Mouse (Mus musculus) thymus, postnatal 25 days (tissue): ENCODE measurements at regions not wholly inside any gene's neighbourhood (a gene's known extent, or its start where the extent isn't known, plus 50 kb on each side); places are given as distances from the start of the nearest gene placed in this dataset.

Experiments used
- DNase-seq: peaks from one replicate; pipeline ENCODE4 v3.0.0; 2022

GRCm38 (mm10) chr12:106764516-106764915, 723.9 kb upstream of the 3110018I06Rik start:
- DNase-seq: no peak

GRCm38 (mm10) chr12:106773536-106773935, 714.9 kb upstream of the 3110018I06Rik start:
- DNase-seq: no peak

DNA sequence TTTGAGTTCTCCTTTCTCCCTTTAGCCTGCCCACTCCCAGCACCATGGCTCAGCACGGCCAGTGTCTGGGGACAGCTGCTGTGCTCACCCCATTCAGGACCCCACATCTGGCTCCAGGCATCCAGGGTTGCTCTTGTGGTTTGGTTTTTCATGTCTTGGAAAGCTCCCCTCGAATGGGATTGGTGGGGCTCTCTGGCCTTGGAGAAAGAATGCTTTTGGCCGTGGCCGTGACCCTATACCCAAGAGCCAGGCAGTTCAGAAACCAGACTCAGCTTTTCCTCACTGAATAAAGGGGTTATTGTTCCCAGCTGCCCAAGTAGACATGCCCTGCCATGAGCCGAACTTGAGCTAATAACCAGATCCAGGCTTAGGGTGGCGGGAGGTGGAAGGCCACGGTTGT, 691.8 kb upstream of the 3110018I06Rik start:
- no peak for DNase-seq

GRCm38 (mm10) chr12:106819736-106820135, 668.7 kb upstream of the 3110018I06Rik start:
- DNase-seq: no peak

DNA sequence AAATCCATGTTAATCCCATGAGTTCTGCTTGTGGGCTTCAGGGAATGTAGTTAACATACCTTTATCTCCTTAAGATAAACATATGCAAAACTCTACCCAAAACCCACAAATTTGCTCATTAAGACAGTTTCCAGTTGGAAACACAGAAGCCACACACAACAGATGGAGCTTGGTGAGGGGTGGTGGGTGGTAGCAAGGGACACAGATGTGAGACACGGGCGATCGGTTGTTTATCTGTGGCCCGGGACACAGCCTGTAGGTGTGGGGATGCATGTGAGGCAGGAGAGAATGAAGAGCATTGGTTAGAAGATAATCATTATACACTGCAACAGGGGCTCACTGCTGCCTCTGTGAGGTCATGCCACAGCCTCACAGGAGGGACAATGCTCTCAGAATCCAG, 666.1 kb upstream of the 3110018I06Rik start:
- no peak for DNase-seq

DNA sequence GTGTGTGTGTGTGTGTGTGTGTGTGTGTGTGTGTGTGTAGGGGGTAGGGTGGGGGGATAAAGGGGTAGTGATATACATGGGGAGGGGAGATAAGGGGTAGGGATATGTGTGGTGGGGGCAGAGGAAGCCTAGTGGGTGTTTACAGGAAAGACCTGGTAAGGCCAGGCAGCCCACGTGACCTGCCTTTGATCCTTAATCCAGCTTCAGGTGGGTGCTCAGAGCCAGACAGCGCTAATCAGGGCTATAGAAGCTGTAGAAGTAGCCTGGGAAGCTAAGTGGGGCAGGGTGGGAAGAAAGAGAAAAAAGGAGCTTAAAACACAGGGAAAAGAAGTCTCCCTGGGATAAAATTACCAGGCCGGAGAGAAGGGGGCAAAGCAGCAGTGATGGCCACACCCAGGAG, 659.9 kb upstream of the 3110018I06Rik start:
- DNase-seq: no peak

DNA sequence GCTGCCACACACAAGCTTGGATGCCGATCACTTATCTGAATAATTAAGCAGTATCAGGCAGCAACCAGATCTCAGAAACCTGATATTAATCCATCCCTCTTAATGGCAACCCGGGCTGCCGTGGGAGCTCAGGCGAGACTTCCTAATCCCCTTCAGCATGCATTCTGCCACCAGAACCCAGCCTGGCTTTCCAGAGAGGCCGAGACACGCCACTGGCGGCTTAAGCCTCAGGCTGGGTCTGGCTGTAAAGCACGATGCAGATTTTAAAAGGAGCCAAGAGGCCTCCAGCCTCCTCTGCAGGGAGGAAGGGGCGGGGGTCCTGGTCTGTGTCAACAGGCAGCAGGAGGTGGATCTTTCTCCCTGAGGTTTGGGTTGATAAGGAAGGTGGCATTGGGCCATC, 659.1 kb upstream of the 3110018I06Rik start:
- DNase-seq: no peak

DNA sequence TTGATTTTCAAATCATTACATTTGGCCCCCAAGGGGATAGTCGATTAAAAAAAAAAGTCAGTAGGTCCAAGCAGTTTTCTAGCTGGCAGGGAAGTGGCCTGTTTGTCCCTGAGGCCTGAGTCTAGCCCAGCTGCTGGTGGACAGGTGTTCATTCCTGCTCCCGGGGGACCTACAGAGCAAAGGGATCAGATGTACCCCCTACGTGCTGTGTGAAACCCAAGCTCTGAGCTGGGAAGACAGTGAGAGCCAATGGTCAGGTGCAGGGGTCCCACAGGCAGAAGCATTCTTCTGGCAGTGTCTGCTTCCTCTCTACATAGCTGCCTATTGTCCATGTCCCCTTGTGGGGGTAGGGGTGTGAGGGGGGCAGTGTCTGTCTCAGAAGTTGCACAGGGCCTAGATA, 653.2 kb upstream of the 3110018I06Rik start:
- no peak for DNase-seq

DNA sequence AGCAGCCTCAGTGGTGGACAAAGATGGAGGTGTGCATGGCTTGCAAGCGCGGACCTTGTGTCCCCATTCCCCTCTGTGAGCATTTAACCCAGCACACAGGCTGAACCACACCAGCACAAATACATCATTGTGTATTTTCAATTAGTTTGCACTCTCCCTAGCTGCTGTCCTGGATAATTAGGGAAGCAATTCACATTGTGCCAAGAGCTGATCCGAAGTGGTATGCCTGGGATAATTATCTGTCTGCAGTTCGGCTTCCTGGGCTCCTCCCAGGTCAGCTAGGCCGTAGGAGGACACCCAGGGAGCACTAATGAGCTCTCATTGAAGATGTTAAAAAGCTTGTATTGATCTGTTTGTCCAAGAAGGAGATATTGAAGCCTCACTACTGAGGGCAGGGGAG, 648.8 kb upstream of the 3110018I06Rik start:
- no peak for DNase-seq

GRCm38 (mm10) chr12:106840150-106840651, 648.2 kb upstream of the 3110018I06Rik start:
- no peak for DNase-seq

DNA sequence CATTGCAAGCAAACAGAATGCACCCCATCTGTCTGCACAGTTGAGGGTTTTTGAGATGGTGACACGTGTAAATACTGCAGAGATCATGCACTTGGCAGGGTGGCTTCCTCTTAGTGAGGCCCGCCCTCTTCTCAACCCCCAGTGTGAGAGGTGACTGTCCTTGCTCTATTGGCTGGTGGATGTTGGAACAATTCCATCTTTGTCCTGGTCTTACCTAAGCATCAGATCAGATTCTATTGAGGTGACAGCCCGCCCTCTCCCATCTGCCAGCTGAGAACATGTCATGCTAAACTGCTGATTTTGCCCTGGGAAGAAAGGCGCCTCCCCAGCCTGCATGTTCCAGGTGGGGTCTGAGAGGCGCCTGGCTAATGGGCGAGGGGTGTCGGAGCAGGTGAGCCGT, 646.4 kb upstream of the 3110018I06Rik start:
- no peak for DNase-seq

GRCm38 (mm10) chr12:106842396-106842795, 646.0 kb upstream of the 3110018I06Rik start:
- no peak for DNase-seq

- peak; percentile 46 for DNase-seq
Observed at GRCm38 (mm10) chr12:106851666-106852065, 636.8 kb upstream of the 3110018I06Rik start.

DNA sequence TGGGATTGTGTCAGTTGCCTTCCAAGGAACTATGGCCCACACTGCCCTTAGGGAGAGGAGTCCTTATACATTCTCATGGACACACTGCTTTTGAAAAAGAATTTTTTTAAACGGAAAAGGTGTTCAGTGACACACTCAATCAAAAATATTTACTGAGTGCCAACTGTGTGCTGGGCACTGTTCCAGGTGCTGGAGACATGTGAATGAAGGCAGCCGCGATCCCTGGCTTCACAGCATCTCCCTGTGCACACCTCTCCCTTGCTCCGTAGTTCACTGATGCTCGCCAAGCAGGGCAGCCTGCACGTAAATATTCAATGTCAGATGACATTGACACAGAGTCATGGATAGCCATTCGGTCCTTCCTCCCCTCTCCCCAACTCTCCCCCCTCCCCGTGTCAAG, 635.7 kb upstream of the 3110018I06Rik start:
- no peak for DNase-seq

DNA sequence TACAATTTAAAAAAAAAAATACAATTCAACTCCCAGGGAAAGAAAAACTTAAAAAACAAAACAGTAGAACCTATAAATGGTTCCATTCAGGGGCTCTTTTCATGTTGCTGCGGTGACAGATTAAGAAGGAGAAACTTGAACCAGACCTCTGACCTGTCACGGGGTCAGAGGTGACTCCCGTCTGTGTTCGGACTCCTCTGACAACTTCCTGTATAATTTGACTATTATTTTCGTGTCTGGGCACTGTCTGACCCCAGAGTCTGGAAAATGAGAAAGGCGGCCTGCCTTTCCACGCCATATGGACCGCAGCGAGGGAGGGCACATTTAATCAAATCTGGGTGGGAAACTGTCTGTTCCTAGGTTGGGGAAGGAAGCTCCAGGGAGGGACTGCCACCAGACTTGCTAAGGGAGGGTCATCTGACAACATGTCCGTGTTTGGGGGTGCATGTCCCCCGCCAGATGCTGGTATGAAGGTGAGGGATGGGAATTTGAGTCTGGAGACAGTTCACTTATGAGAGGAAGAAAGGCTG, 634.7 kb upstream of the 3110018I06Rik start:
- no peak for DNase-seq

DNA sequence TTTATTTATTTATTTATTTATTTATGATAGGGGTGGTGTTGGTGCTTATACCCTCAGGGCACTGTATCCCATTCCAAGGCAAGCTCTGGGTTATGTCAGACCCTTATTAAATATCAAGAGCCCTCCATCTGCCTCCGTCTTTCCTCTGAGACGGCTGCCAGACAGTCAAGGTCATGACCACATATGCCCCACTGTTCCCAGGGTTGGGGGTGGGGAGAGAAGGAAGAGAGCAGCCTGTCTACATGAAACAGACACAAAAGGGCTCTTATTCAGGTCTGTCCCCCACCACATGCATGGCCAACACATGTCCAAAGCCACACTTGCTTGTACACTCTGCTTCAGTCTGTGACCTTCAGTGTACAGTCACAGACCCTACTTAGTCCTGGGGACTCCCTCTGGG, 632.9 kb upstream of the 3110018I06Rik start:
- no peak for DNase-seq

DNA sequence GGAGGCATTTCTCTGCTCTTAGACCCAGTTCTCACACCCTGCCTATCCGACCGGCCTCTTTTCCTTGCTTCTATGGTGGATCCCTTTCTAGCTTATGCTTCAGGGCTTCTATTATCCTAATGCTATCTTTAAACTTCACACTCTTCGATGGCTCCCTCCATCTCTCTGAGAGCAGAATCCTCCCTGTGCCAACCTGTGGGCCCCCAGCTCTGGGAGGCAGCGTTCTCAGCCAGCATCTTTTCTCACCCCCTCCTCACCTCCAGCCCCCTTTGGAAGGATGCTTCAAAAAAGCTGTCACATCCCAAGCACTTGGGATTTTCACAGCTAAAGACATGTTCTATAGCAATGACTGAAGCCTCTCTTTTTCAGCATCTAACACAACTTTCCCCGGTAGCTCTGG, 626.8 kb upstream of the 3110018I06Rik start:
- DNase-seq: no peak

- no peak for DNase-seq
Observed at GRCm38 (mm10) chr12:106864076-106864475, 624.4 kb upstream of the 3110018I06Rik start.

DNA sequence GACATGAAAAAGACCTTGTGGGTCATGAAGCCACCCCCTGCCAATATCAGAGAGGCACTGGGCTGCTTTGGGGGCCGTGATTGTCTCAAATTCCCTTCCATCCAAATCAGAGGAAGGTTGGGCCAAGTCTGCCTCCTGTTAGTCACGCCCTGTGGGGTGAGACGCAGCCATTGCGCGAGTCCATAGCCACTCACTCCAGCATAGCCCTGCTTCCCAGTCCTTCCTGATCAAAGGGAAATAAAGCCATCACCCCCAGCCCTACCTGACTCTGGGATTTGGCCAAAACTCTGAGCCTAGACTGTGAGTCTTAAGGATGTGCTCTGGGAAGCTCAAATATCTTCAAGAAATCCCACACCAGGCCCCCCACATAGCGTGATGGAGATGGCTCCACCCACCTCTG, 620.4 kb upstream of the 3110018I06Rik start:
- no peak for DNase-seq

DNA sequence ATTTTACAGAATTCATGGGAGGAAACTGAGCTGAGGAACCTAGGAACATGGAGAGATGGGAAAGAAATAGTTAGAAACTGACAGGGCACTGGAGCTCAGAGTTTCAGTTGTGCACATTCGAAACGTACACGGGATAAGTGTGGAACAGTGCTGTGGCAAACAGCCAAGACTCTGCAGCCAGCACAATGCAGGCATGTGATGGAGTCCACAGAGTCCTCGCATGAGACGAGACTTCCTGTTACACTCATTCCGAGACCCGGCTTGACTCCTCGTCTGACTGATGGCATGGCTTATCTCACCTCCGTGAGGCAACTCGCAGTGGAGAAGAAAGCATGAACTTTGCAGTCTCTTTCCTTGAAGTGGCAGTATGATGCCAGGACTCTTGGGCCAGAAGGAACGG, 617.0 kb upstream of the 3110018I06Rik start:
- DNase-seq: no peak

GRCm38 (mm10) chr12:106872966-106873730, 615.3 kb upstream of the 3110018I06Rik start:
- no peak for DNase-seq

- no peak for DNase-seq
Observed at GRCm38 (mm10) chr12:106890319-106890718, 598.1 kb upstream of the 3110018I06Rik start.

DNA sequence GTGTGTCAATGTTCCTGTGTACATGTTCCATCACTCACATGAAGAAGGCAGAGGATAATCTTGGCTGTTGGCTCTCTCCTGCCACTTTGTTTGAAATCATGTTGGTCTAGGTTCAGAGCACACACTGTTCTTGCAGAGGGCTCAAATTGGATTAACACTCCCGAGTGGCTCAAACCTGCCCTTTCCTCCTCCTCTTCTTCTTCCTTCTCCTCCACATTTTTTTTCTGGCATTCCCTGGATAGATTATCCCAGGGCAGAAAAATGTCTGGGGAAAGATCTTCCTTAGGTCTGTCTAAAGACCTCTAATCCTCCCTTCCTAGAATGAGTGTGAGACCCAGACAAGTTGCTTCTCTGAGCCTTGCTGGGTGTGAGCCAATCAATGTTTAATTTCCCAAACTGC, 594.4 kb upstream of the 3110018I06Rik start:
- no peak for DNase-seq

- no peak for DNase-seq
Observed at GRCm38 (mm10) chr12:106904202-106904601, 584.2 kb upstream of the 3110018I06Rik start.

GRCm38 (mm10) chr12:106912782-106913181, 575.6 kb upstream of the 3110018I06Rik start:
- no peak for DNase-seq
